Mouse (Mus musculus) testis, adult 2 months (tissue): Measurements from ENCODE around the gene Zfp87.

Experiments
- CTCF ChIP-seq: fragments of 200-500 bp; IDR thresholded peaks from 2 replicates; pipeline ENCODE4 v1.5.1; 2012; ENCODE audit warnings: low read depth, mild to moderate bottlenecking, inconsistent platforms, low read length, moderate library complexity; ENCODE audit not compliant: control insufficient read depth, insufficient read depth, insufficient replicate concordance
- POLR2A ChIP-seq: fragments of 200-500 bp; IDR thresholded peaks from 2 replicates; pipeline ENCODE4 v1.6.1; 2012; ENCODE audit warnings: low read depth, mild to moderate bottlenecking, inconsistent platforms, low read length, moderate library complexity; ENCODE audit not compliant: control insufficient read depth

DNA sequence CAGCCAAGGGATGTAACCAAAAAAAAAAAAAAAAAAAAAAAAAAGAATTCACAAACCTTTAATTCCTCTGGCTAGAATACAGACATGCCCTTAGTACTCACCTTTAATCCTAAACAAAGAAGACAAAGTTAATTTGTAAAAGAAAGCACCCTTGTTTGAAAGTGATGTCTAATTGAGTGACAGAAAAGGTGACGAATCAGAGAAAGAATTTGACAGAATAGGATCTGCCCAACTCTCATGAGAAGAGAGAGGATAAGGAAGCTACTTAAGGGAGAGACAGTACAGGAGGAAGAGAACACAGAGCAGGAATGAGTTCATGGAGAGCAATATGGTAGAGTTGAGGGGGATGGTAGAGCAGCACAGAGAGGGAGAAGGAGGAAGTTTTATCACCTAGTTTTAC lies 30.3 kb downstream of the Zfp87 start:
- TF ChIP-seq CTCF (no peak), POLR2A (no peak)
